16 mouse cellular contexts compared by ENCODE assay signal in genomic region chr10:82807238-82807637, GRCm38 (mm10). TPM values are rescaled to one million over a fixed set of nuclear protein-coding genes. Genes with fewer than 3 reads are reported as not detected.
DNase-seq lines count a peak whose midpoint lies in the region; ATAC-seq lines count a peak whose summit lies in the region.
"Had no signal": no experiment of that assay in that cellular context is flagged by ENCODE, and none has a peak within 500 bp of the region (broad histone marks: within the 10 kb centered on the region; RNA-seq: fewer than 3 reads in every experiment).

No protein-coding gene starts in this region.

- peak; percentile 51 for DNase-seq in gastrocnemius, adult 18-20 months (ENCODE audit: low spot score)
- DNase-seq in gastrocnemius, postnatal 4 days (ENCODE audit: low spot score in 2 of 2) = no peak
- peak; percentile 16 for DNase-seq in kidney, adult 18-20 months
- DNase-seq in adrenal gland, postnatal 14 days = peak; percentile 73
- peak; percentile 8 to 19 for DNase-seq in kidney, postnatal 36 days
- DNase-seq in layer of hippocampus, adult 8-10 months (ENCODE audit: low spot score in 2 of 2) = no peak
- DNase-seq: B cell, adult 2 months; cerebellum, adult 8-10 months; layer of hippocampus, postnatal 36 days; liver; liver, postnatal 0 days; lung, postnatal 14 days had no signal

- H3K36me3 ChIP-seq in kidney, embryonic 16.5 days (ENCODE audit: insufficient read depth, low read length) = no peaks in the 10 kb centered on the region
- H3K36me3 ChIP-seq: forebrain, embryonic 10.5 days had no signal

- no peak overlapping the region for H3K4me2 ChIP-seq in kidney, embryonic 16.5 days (replicated peaks; ENCODE audit: low read depth, low read length)

- H3K27ac ChIP-seq in kidney, embryonic 16.5 days (ENCODE audit: low read length) = no peak overlapping the region

- ATAC-seq in kidney, embryonic 16.5 days (ENCODE audit: low FRiP score, low TSS enrichment) = no peak
- ATAC-seq: midbrain, embryonic 16.5 days had no signal

- no peak overlapping the region for H3K4me3 ChIP-seq in kidney, embryonic 16.5 days (ENCODE audit: low read length)
- H3K4me3 ChIP-seq: forebrain, embryonic 10.5 days; megakaryocyte, embryonic 14.5 days had no signal

- WGBS in kidney, embryonic 16.5 days = 44% methylated on average over 7 of the region's 7 CpGs

- no peaks in the 10 kb centered on the region for H3K27me3 ChIP-seq in kidney, embryonic 16.5 days (ENCODE audit: insufficient read depth, low read length)
- H3K27me3 ChIP-seq: megakaryocyte, embryonic 14.5 days had no signal

- H3K4me1 ChIP-seq in kidney, embryonic 16.5 days (ENCODE audit: insufficient read depth, low read length) = peaks cover 19% of the 10 kb centered on the region

- H3K9me3 ChIP-seq in kidney, embryonic 16.5 days (ENCODE audit: low read length) = no peaks in the 10 kb centered on the region
- H3K9me3 ChIP-seq: forebrain, embryonic 10.5 days had no signal

- H3K9ac ChIP-seq in kidney, embryonic 16.5 days (replicated peaks; ENCODE audit: low read length) = no peak overlapping the region
- H3K9ac ChIP-seq: liver, postnatal 0 days had no signal

RNA-seq across cellular contexts. Expression of gene Txnrd1, which starts 26.5 kb away (rescaled TPM):
- total RNA-seq in gastrocnemius, adult 18-20 months (2021) = 10 to 100 TPM; 52.6 to 65.1 TPM
- total RNA-seq in gastrocnemius, postnatal 4 days (2021) = 10 to 100 TPM; 42.2 to 43.2 TPM
- 112 and 113 TPM in 2 replicates for polyA plus RNA-seq in kidney, embryonic 16.5 days (2015; fragmentation: Nextera tagmentation; extraction: Ambion mirVana)
- 106 and 115 TPM in 2 replicates for total RNA-seq in adrenal gland, postnatal 14 days (2021)
- 10 to 100 TPM; 53.3 to 58.4 (median 56.1) TPM for total RNA-seq in layer of hippocampus, adult 8-10 months (2022)

RNA-seq across cellular contexts. Expression of gene Nfyb, which starts 43.3 kb away (rescaled TPM):
- total RNA-seq in gastrocnemius, adult 18-20 months (2021) = 10 to 100 TPM; 34.2 to 37.9 TPM
- total RNA-seq in gastrocnemius, postnatal 4 days (2021) = 10 to 100 TPM; 28.6 to 31.6 TPM
- polyA plus RNA-seq in kidney, embryonic 16.5 days (2015; fragmentation: Nextera tagmentation; extraction: Ambion mirVana) = 47.1 and 48.3 TPM in 2 replicates
- total RNA-seq in adrenal gland, postnatal 14 days (2021) = 20.3 and 25.2 TPM in 2 replicates
- 10 to 100 TPM; 58.1 to 69.3 (median 62.9) TPM for total RNA-seq in layer of hippocampus, adult 8-10 months (2022)

RNA-seq across cellular contexts. Expression of gene Eid3, which starts 59.2 kb away (rescaled TPM):
- 1 to 10 TPM in 1 of 2 experiments, under 1 TPM in 1; 0.90 to 1.1 TPM for total RNA-seq in gastrocnemius, adult 18-20 months (2021)
- 1 to 10 TPM; 1.8 to 2.1 TPM for total RNA-seq in gastrocnemius, postnatal 4 days (2021)
- 0.16 and 0.40 TPM in 2 replicates for polyA plus RNA-seq in kidney, embryonic 16.5 days (2015; fragmentation: Nextera tagmentation; extraction: Ambion mirVana)
- 2.3 and 3.0 TPM in 2 replicates for total RNA-seq in adrenal gland, postnatal 14 days (2021)
- total RNA-seq in layer of hippocampus, adult 8-10 months (2022) = 1 to 10 TPM; 1.7 to 3.4 (median 2.6) TPM
- polyA plus RNA-seq: liver, postnatal 0 days had no signal

Comparison
In these comparisons a context has a peak if more than half of its experiments do, and no peak if none do; other contexts are left out.
1. DNase-seq: peak in gastrocnemius, adult 18-20 months (single experiment), kidney, adult 18-20 months (single experiment), adrenal gland, postnatal 14 days (single experiment) and kidney, postnatal 36 days (2 of 2); none in gastrocnemius, postnatal 4 days (0 of 2) and layer of hippocampus, adult 8-10 months (0 of 2).